Mouse (Mus musculus) E14TG2a.4 (cell line): Measurements from ENCODE around the gene Mrln.

Experiments used
- CTCF ChIP-seq: conservative IDR thresholded peaks from 2 replicates; pipeline ENCODE4 v1.5.1; 2014; ENCODE audit warnings: low read length
- POU5F1 ChIP-seq: IDR thresholded peaks from 2 replicates; pipeline ENCODE4 v1.6.1; 2014; ENCODE audit warnings: low read length, borderline replicate concordance

GRCm38 (mm10) chr10:70266501-70266900 lies 62.0 kb downstream of the Mrln start:
- no peak for TF ChIP-seq CTCF
- no peak for TF ChIP-seq POU5F1
